Mouse (Mus musculus) liver, adult 2 months (tissue): ENCODE results near the gene Ets1. TPM values are rescaled to one million over a fixed set of nuclear protein-coding genes. Genes with fewer than 3 reads are reported as not detected.

Experiments used
- DNase-seq: peaks from one replicate; pipeline ENCODE4 v3.0.0-alpha.2; 2011; ENCODE audit warnings: low read depth, low spot score; ENCODE audit errors: extremely low read depth
- H3K27ac ChIP-seq: fragments of 200-500 bp; replicated peaks from 2 replicates; pipeline ENCODE4 v1.5.1; 2012; ENCODE audit warnings: low read depth, mild to moderate bottlenecking, control low read depth, inconsistent platforms, low read length; ENCODE audit not compliant: insufficient read depth
- H3K27me3 ChIP-seq: fragments of 200-500 bp; 2 replicates; pipeline ENCODE4 v1.6.1; 2012; ENCODE audit warnings: mild to moderate bottlenecking, moderate library complexity, low read length, inconsistent platforms; ENCODE audit not compliant: control insufficient read depth, insufficient read depth
- H3K36me3 ChIP-seq: fragments of 200-500 bp; 2 replicates; pipeline ENCODE4 v1.6.1; 2012; ENCODE audit warnings: low read length, inconsistent platforms; ENCODE audit not compliant: control insufficient read depth, insufficient read depth
- H3K4me1 ChIP-seq: fragments of 200-500 bp; 2 replicates; pipeline ENCODE4 v1.6.1; 2011; ENCODE audit warnings: low read length; ENCODE audit not compliant: control insufficient read depth, insufficient read depth
- H3K4me3 ChIP-seq: fragments of 200-500 bp; 2 replicates; pipeline ENCODE4 v1.5.1; 2011; ENCODE audit warnings: low read depth, mild to moderate bottlenecking, control low read depth, low read length, moderate library complexity; ENCODE audit not compliant: insufficient read depth
- H3K79me2 ChIP-seq: fragments of 200-500 bp; 2 replicates; pipeline ENCODE4 v1.6.1; 2012; ENCODE audit warnings: inconsistent platforms, mild to moderate bottlenecking, low read length, moderate library complexity; ENCODE audit not compliant: control insufficient read depth, insufficient read depth
- H3K9ac ChIP-seq: fragments of 200-500 bp; 2 replicates; pipeline ENCODE4 v1.6.1; 2012; ENCODE audit warnings: low read depth, mild to moderate bottlenecking, control low read depth, inconsistent platforms, low read length
- CTCF ChIP-seq: fragments of 200-500 bp; IDR thresholded peaks from 2 replicates; pipeline ENCODE4 v1.5.1; 2011; ENCODE audit warnings: low read depth, low read length, control low read depth
- POLR2A ChIP-seq: fragments of 200-500 bp; IDR thresholded peaks from 2 replicates; pipeline ENCODE4 v1.6.1; 2011; ENCODE audit warnings: low read length, control low read depth; ENCODE audit not compliant: insufficient read depth; ENCODE audit errors: extremely low read depth
- WGBS: fragments of 180-500 bp; shearing (Covaris S2); methylation state at CpG from one replicate; pipeline ENCODE4 v1.1.7; 2018; 5-methylcytosine and 5-hydroxymethylcytosine counted together
- polyA plus RNA-seq: library from polyadenylated mRNA; depleted of rRNA; stranded (reverse); fragments of >200 nt; gene quantifications from 2 replicates; pipeline ENCODE4 v1.2.3, GENCODE M21; 2012
- total RNA-seq: library from RNA; depleted of rRNA; stranded (reverse); fragments of >200 nt; gene quantifications from 2 replicates; pipeline ENCODE4 v1.2.3, GENCODE M21; 2014

Ets1 gene
- total and polyA plus RNA-seq, 2 experiments, result 7.6 to 18.8 TPM

- Histone ChIP-seq H3K36me3 (no peaks in the 10 kb centered on the region), H3K9ac (peak overlapping the region; percentile 90), H3K79me2 (no peaks in the 10 kb centered on the region; the same call in none of the 2 replicates), H3K4me3 (peak overlapping the region; percentile 82), H3K27me3 (no peaks in the 10 kb centered on the region), H3K4me1 (no peaks in the 10 kb centered on the region), H3K27ac (peak overlapping the region; percentile 87)
- TF ChIP-seq CTCF (no peak), POLR2A (peak; percentile 88)
- WGBS, result under 1% methylated on average over 66 of the region's 67 CpGs
- DNase-seq, result peak; percentile 63
Measured at GRCm38 (mm10) chr9:32695492-32696190, 59.6 kb downstream of the Ets1 start.

DNA sequence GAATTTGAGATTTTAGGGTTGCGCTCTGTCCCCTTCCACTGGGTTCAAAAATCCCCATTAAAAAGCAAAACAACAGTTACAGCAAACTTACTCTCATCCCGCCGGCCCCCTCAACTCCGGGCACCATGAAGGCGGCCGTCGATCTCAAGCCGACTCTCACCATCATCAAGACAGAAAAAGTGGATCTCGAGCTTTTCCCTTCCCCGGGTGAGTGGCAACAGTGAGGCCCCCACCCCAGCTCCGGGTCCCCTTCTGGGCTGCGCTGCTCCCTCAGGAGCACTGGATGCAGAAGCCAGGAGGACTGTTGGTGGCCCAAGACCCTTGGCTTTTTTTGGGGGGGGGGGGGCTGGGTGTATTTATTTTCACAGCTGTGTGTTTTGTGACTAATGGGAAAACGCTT is 60.2 kb downstream of the Ets1 start:
- WGBS, result 2% methylated on average over 13 of the region's 13 CpGs

GRCm38 (mm10) chr9:32696717-32697116 is 60.7 kb downstream of the Ets1 start:
- no peaks in the 10 kb centered on the region for H3K36me3 ChIP-seq
- peak overlapping the region; percentile 87 for H3K27ac ChIP-seq
- H3K9ac ChIP-seq, result peak overlapping the region; percentile 90
- WGBS, result 33% methylated on average over 7 of the region's 7 CpGs
- H3K4me1 ChIP-seq, result no peaks in the 10 kb centered on the region
- peaks cover 3% of the 10 kb centered on the region for H3K79me2 ChIP-seq
- no peaks in the 10 kb centered on the region for H3K27me3 ChIP-seq
- TF ChIP-seq POLR2A (no peak), CTCF (no peak)
- H3K4me3 ChIP-seq, result peak overlapping the region; percentile 82
- DNase-seq, result peak; percentile 27

More for the DNA sequence above, 60.2 kb downstream of the Ets1 start:
- peaks cover 3% of the 10 kb centered on the region for H3K79me2 ChIP-seq
- no peaks in the 10 kb centered on the region for H3K36me3 ChIP-seq
- peak overlapping the region; percentile 87 for H3K27ac ChIP-seq
- H3K4me3 ChIP-seq, result peak overlapping the region; percentile 82
- no peak for DNase-seq
- TF ChIP-seq CTCF (no peak), POLR2A (no peak)
- H3K4me1 ChIP-seq, result no peaks in the 10 kb centered on the region
- H3K27me3 ChIP-seq, result no peaks in the 10 kb centered on the region
- H3K9ac ChIP-seq, result peak overlapping the region; percentile 90

GRCm38 (mm10) chr9:32697291-32698110 is 61.5 kb downstream of the Ets1 start:
- H3K4me3 ChIP-seq, result peak overlapping the region; percentile 82
- 63% methylated on average over 9 of the region's 9 CpGs for WGBS
- no peak for DNase-seq
- TF ChIP-seq CTCF, result no peak
- no peak for TF ChIP-seq POLR2A
- peak overlapping the region; percentile 75 for H3K9ac ChIP-seq
- peak overlapping the region; percentile 87 for H3K27ac ChIP-seq
- no peaks in the 10 kb centered on the region for H3K36me3 ChIP-seq
- H3K27me3 ChIP-seq, result no peaks in the 10 kb centered on the region
- H3K4me1 ChIP-seq, result no peaks in the 10 kb centered on the region; the same call in 1 of the 2 replicates
- H3K79me2 ChIP-seq, result peaks cover 3% of the 10 kb centered on the region

GRCm38 (mm10) chr9:32698766-32699165 is 62.7 kb downstream of the Ets1 start:
- Histone ChIP-seq H3K4me3 (peak overlapping the region; percentile 48), H3K9ac (peak overlapping the region; percentile 76), H3K27me3 (no peaks in the 10 kb centered on the region), H3K79me2 (peaks cover 3% of the 10 kb centered on the region), H3K36me3 (no peaks in the 10 kb centered on the region), H3K27ac (peak overlapping the region; percentile 67), H3K4me1 (no peaks in the 10 kb centered on the region; the same call in 1 of the 2 replicates)
- TF ChIP-seq CTCF (no peak), POLR2A (no peak)
- no peak for DNase-seq
- 69% methylated on average over 4 of the region's 4 CpGs for WGBS
